Mouse (Mus musculus) myocyte (in vitro differentiated cells): Measurements from ENCODE around the gene Pes1. TPM values are rescaled to one million over a fixed set of nuclear protein-coding genes. Genes with fewer than 3 reads are reported as not detected.
"Not testable (repeated sequence)": the region's sequence is repeated elsewhere in the genome, so short reads cannot be mapped to it uniquely, and the experiment has no call there.

ENCODE experiments used
- H3K27me3 ChIP-seq: one replicate; pipeline ENCODE4 v1.6.1; 2011; ENCODE audit not compliant: control insufficient read depth, insufficient read depth, insufficient read length
- H3K36me3 ChIP-seq: one replicate; pipeline ENCODE4 v1.6.1; 2011; ENCODE audit not compliant: control insufficient read depth, insufficient read depth
- H3K4me2 ChIP-seq: one replicate; pipeline ENCODE4 v1.6.1; 2011; ENCODE audit warnings: low read depth, control low read depth
- H3K4me3 ChIP-seq: one replicate; pipeline ENCODE4 v1.5.1; 2011; ENCODE audit warnings: mild to moderate bottlenecking, control low read depth, moderate library complexity
- H3K79me2 ChIP-seq: one replicate; pipeline ENCODE4 v1.6.1; 2011; ENCODE audit not compliant: control insufficient read depth, insufficient read depth
- H3ac ChIP-seq: one replicate; pipeline ENCODE4 v1.6.1; 2011; ENCODE audit not compliant: control insufficient read depth, insufficient read length
- CEBPB ChIP-seq: IDR thresholded peaks from 2 replicates; pipeline ENCODE4 v1.6.1; 2011; ENCODE audit warnings: mild to moderate bottlenecking, moderate library complexity; ENCODE audit not compliant: poor library complexity, insufficient read depth, severe bottlenecking
- E2F4 ChIP-seq: IDR thresholded peaks from one replicate; pipeline ENCODE4 v1.6.1; 2011; ENCODE audit warnings: mild to moderate bottlenecking, control low read depth, moderate library complexity; ENCODE audit not compliant: insufficient read depth
- MAX ChIP-seq: IDR thresholded peaks from one replicate; pipeline ENCODE4 v1.6.1; 2011; ENCODE audit warnings: low read depth, mild to moderate bottlenecking, control low read depth
- MYOD1 ChIP-seq, 3 experiments: IDR thresholded peaks; one replicate each; pipeline ENCODE4 v1.6.1; 2011; ENCODE audit warnings: control low read depth in 2 of 3, low read depth in 2 of 3, mild to moderate bottlenecking in 2 of 3, moderate library complexity in 1 of 3; ENCODE audit not compliant: insufficient read length in 2 of 3, control insufficient read depth in 1 of 3
- MYOG ChIP-seq, 3 experiments: IDR thresholded peaks; one replicate each; pipeline ENCODE4 v1.6.1; 2011; ENCODE audit warnings: control low read depth in 2 of 3, low read depth in 2 of 3, mild to moderate bottlenecking in 2 of 3; ENCODE audit not compliant: insufficient read length in 2 of 3, control insufficient read depth in 1 of 3, insufficient read depth in 1 of 3
- POLR2A ChIP-seq: IDR thresholded peaks from one replicate; pipeline ENCODE4 v1.6.1; 2011; ENCODE audit warnings: low read depth, mild to moderate bottlenecking, control low read depth, moderate library complexity; ENCODE audit not compliant: insufficient read length
- POLR2AphosphoS2 ChIP-seq: IDR thresholded peaks from one replicate; pipeline ENCODE4 v1.6.1; 2011; ENCODE audit warnings: low read depth, control low read depth; ENCODE audit not compliant: insufficient read length
- REST ChIP-seq: IDR thresholded peaks from one replicate; pipeline ENCODE4 v1.6.1; 2011; ENCODE audit warnings: mild to moderate bottlenecking, control low read depth, moderate library complexity; ENCODE audit not compliant: insufficient read depth, insufficient read length
- SRF ChIP-seq: IDR thresholded peaks from one replicate; pipeline ENCODE4 v1.6.1; 2011; ENCODE audit warnings: low read depth; ENCODE audit not compliant: control insufficient read depth, insufficient read length
- TCF12 ChIP-seq: IDR thresholded peaks from one replicate; pipeline ENCODE4 v1.6.1; 2011; ENCODE audit warnings: mild to moderate bottlenecking, control low read depth; ENCODE audit not compliant: poor library complexity, insufficient read depth, severe bottlenecking
- TCF3 ChIP-seq: IDR thresholded peaks from one replicate; pipeline ENCODE4 v1.6.1; 2011; ENCODE audit warnings: low read depth, control low read depth; ENCODE audit not compliant: insufficient read length
- USF1 ChIP-seq: IDR thresholded peaks from one replicate; pipeline ENCODE4 v1.6.1; 2011; ENCODE audit warnings: low read depth, mild to moderate bottlenecking, control low read depth, moderate library complexity
- polyA plus RNA-seq: library from polyadenylated mRNA; unstranded; fragments of >200 nt; fragmentation: generic; extraction: Trizol; gene quantifications from one replicate; pipeline ENCODE4 v1.2.1, GENCODE M21; 2012; ENCODE audit warnings: missing spikeins

The Pes1 gene
- polyA plus RNA-seq, 1 experiment, result 104 TPM

DNA sequence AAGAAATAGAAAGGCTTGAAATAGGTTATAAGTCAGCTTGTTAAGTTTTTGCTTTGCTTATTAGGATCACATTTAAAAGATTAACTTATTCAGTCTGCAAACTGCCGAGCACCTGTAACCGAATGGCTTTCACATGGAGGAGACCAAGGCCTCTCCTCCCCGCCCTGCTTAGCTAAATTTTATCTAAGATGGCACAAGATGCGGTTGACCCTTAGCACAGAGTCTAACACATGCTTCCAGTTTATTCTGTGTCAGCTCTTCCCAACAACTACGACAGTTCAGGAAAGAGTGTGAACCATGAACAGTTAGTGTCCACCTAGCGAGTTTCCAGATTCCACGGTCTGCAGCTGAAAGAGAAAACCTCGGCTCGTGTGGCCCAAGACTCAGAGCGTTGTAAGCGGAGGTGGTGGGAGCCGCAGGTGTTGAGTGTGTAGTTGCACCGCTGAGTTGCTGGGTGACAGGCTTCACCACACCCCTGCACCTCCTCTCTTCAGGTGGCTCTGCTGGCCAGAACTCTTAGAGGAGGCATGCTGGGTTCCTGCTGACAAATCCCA, 26.4 kb upstream of the Pes1 start:
- TF ChIP-seq POLR2AphosphoS2, result no peak
- no peak for TF ChIP-seq CEBPB
- TF ChIP-seq USF1, result no peak
- TF ChIP-seq REST, result no peak
- no peak for TF ChIP-seq POLR2A
- no peak for TF ChIP-seq MYOG (IDR thresholded peaks at IDR 0.05; ENCODE audit: control insufficient read depth in 1 of 3, insufficient read depth in 1 of 3, insufficient read length in 2 of 3, low read depth in 2 of 3)
- no peak for TF ChIP-seq MYOD1 (IDR thresholded peaks at IDR 0.05; ENCODE audit: control insufficient read depth in 1 of 3, insufficient read length in 2 of 3, low read depth in 2 of 3)
- TF ChIP-seq SRF, result no peak
- no peak for TF ChIP-seq E2F4
- no peak for TF ChIP-seq MAX
- no peak for TF ChIP-seq TCF12
- no peak for TF ChIP-seq TCF3
- no peak overlapping the region for H3K4me3 ChIP-seq
- H3K79me2 ChIP-seq, result no peaks in the 10 kb centered on the region
- H3K4me2 ChIP-seq, result no peak overlapping the region
- no peaks in the 10 kb centered on the region for H3K36me3 ChIP-seq
- H3K27me3 ChIP-seq, result peaks cover 59% of the 10 kb centered on the region
- H3ac ChIP-seq, result no peak overlapping the region

DNA sequence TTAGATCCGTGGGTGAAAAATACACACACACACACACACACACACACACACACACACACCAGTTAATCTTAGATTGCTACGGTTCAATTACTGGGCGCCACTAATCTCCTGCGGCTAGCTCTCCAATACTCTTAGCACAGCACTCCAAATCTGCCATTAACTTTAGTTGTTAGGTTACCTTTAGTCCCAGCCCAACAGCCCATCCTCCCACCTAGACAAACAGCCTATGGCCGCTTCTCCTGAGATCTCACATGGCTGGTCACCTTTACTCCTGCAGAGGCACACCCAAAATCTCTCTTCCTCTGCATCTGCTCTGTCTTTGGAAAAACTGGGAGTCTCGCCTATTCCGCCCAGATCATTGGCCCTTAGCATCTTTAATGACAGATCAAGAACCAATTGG, 22.4 kb upstream of the Pes1 start:
- Histone ChIP-seq H3K27me3 (peaks cover 44% of the 10 kb centered on the region), H3K4me2 (no peak overlapping the region), H3ac (no peak overlapping the region)

DNA sequence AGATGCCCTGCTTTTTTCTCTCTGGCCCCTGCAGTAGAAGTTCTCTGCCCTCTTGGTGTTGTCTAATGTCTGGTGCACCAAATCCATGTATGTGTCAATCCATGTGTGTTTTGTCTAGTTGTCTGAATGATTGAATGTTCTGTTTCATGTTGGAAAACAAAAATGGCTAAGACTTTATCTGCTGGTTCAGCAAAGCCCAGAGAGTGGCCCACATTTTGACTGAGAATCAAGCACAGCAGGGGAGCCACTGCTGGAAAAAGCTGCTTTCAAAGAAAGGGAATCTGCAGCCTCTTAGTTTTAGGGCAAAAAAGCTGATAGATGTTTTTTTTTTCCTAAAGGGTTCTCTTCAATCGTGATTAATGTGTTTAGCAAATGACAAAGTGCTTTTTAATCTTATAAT, 17.4 kb upstream of the Pes1 start:
- Histone ChIP-seq H3K79me2 (no peaks in the 10 kb centered on the region), H3K36me3 (no peaks in the 10 kb centered on the region), H3K4me2 (no peak overlapping the region), H3K4me3 (no peak overlapping the region), H3K27me3 (peaks cover 13% of the 10 kb centered on the region), H3ac (no peak overlapping the region)
- TF ChIP-seq TCF3 (no peak), TCF12 (no peak), POLR2A (no peak), MYOG (IDR thresholded peaks at IDR 0.05; ENCODE audit: control insufficient read depth in 1 of 3, insufficient read depth in 1 of 3, insufficient read length in 2 of 3, low read depth in 2 of 3) (no peak), CEBPB (no peak), MAX (no peak), MYOD1 (IDR thresholded peaks at IDR 0.05; ENCODE audit: control insufficient read depth in 1 of 3, insufficient read length in 2 of 3, low read depth in 2 of 3) (no peak), REST (no peak), SRF (no peak), USF1 (no peak)

More for the DNA sequence above, 22.4 kb upstream of the Pes1 start:
- TF ChIP-seq POLR2A (no peak), MAX (no peak), REST (no peak), CEBPB (no peak), MYOD1 (IDR thresholded peaks at IDR 0.05; ENCODE audit: control insufficient read depth in 1 of 3, insufficient read length in 2 of 3, low read depth in 2 of 3) (no peak), TCF3 (no peak)
- Histone ChIP-seq H3K4me3 (no peak overlapping the region), H3K36me3 (no peaks in the 10 kb centered on the region), H3K79me2 (no peaks in the 10 kb centered on the region)

- H3K4me3 ChIP-seq, result not testable (repeated sequence)
Measured at GRCm38 (mm10) chr11:3954876-3955275, 8.9 kb upstream of the Pes1 start.

DNA sequence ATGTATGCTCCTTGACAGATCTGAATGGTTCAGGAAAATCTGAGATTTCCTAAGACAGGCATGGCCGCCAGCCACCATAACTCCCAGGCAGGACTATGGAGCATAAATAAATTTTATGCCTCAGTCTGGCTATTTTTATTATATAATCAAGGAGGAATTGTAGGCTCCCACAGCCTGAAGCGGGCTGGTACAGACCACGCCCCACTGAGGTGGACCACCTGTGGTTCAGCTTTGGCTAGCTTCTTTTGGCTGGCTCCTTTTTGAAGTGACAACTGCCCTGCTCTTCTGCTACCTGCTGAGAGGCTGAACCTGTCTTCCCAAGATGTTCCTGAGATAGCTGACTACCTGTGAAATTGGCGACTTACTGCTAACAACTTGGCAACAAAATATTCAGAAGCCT, 8.4 kb upstream of the Pes1 start:
- not testable (repeated sequence) for H3ac ChIP-seq, H3K79me2 ChIP-seq, H3K4me3 ChIP-seq, H3K36me3 ChIP-seq, H3K4me2 ChIP-seq
- peaks cover 11% of the 10 kb centered on the region for H3K27me3 ChIP-seq

More at GRCm38 (mm10) chr11:3954876-3955275, 8.9 kb upstream of the Pes1 start:
- H3ac ChIP-seq, H3K4me2 ChIP-seq, H3K79me2 ChIP-seq, H3K36me3 ChIP-seq: not testable (repeated sequence)
- peaks cover 11% of the 10 kb centered on the region for H3K27me3 ChIP-seq

DNA sequence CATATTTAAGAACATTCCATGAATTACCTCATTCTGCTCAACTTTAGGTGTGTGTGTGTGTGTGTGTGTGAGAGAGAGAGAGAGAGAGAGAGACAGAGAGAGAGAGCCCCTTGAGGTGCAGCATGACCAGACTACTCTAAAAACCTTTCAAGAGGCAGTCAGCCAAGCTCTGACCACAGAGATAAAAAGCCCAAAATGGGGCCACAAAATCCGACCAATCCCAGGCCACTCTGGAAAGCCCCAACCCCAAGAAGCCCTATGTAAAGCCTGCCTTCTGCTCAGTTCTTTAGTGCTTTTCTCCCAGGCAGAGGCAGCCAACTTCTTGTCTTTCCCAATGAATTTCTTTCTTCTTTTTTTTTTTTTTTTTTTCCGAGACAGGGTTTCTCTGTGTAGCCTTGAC, 2.9 kb upstream of the Pes1 start:
- TF ChIP-seq TCF3 (no peak), MAX (no peak), CEBPB (no peak), E2F4 (no peak), MYOD1 (IDR thresholded peaks at IDR 0.05; ENCODE audit: control insufficient read depth in 1 of 3, insufficient read length in 2 of 3, low read depth in 2 of 3) (no peak), REST (no peak), POLR2AphosphoS2 (no peak), MYOG (IDR thresholded peaks at IDR 0.05; ENCODE audit: control insufficient read depth in 1 of 3, insufficient read depth in 1 of 3, insufficient read length in 2 of 3, low read depth in 2 of 3) (no peak), TCF12 (no peak), SRF (no peak)
- H3ac ChIP-seq, result no peak overlapping the region
- H3K4me2 ChIP-seq, result no peak overlapping the region
- peaks cover 7% of the 10 kb centered on the region for H3K27me3 ChIP-seq
- H3K36me3 ChIP-seq, result no peaks in the 10 kb centered on the region
- H3K4me3 ChIP-seq, result no peak overlapping the region
- peaks cover 22% of the 10 kb centered on the region for H3K79me2 ChIP-seq
